Mouse (Mus musculus): Measurements from ENCODE around the gene Hist1h2bn.

The Hist1h2bn gene

DNA sequence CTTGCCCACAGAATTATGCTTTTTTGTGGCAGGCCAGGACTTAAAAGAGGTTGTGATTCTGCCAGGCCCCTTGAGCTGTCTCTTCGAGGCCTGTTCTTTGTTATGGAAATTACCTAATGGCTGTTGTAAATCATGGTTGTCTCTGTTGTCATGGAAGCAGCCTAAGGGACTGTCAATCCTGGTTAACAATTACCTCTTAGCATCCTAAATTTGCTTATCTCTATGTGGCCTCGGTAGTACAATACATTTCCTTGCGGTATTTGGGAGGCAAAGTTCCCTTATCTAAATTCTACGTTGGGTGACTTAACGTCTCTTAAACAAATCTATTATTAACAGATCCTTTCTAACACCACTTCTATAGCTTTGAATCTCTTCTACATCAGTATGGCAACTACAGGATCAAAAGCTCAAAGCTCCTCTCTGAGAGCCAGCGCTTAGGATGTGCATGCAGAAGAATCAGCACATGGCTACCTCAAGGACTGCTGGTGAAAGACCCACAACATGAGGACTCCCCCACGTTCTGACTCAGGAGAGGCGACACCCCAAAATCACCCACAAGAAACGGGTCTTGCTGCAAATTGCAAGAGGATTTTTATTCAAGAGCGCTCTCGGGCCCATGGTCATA is 25.9 kb upstream of the Hist1h2bn start:
- DNase-seq (ENCODE audit: low read depth, low spot score): no peak

DNA sequence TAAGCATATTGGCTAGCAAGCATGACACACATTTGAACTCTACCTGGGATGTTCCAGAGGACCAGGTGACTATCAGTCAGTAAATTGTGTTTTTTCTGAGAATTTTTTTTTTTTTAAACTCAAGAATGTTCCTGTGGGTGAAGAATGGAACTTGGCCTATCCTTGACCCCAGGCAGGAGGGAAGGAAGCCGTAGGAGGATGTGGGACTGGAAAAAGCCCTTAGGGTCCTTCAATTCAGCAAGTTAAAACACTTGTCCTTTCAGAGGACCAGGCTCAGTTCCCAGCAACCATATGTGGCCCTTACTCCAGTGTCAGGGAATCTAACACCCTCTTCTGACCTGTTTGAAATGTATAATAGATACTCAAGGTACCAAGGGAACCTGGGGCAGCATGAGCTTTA is 24.4 kb upstream of the Hist1h2bn start:
- no peak for DNase-seq (ENCODE audit: low read depth, low spot score)

DNA sequence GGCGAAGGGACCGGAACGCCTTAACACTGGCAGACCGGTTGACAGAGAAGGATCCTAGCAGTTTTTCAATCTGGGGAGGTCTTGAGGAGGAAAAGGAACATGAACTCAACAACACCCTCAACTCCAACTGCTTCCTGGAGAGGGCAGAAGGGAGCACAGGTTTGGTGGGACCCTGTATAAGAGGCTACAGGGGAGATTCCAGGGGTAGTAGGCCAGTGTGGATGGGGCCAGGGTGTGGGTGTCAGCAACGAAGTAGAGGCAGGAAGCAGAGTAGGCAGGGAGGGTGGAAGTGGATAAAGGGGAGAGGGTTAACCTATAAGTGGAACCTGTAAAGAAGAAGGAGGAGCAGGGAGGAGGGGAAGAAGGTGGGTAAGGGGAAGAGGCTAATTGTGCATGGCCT is 20.5 kb upstream of the Hist1h2bn start:
- DNase-seq (ENCODE audit: low read depth, low spot score): no peak

- peak; percentile 93 for DNase-seq (ENCODE audit: low read depth, low spot score)
These were observed 19.7 kb upstream of the Hist1h2bn start for GRCm38 (mm10) chr13:21734010-21734905.

DNA sequence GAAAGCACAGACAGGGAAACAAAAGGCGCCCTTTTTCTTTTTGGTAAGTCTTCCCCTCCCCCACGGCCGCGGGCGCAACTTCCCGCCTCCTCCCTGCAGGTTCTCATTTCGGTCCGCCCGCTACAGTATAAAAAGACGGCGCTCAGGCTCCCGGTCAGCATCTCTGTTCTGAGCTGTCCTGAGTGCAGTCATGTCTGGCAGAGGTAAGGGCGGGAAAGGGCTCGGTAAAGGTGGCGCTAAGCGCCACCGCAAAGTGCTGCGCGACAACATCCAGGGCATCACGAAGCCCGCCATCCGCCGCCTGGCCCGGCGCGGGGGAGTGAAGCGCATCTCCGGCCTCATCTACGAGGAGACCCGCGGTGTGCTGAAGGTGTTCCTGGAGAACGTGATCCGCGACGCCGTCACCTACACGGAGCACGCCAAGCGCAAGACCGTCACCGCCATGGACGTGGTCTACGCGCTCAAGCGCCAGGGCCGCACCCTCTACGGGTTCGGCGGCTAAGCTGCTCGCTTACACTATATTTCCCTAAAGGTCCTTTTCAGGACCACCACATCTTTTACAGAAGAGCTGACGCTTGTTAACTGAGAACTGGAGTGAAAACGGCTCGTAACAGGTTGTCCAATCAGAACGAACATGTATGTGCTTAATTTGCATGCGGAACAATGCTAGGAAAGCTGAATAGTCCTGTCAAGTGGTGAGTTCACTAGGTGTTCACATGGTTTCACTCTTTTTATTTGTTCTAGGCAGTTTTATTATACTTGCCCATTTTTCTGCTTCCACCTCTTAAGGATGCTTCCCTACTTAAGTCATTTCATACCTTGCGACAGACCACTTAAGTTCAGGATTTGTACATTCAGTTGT is 18.8 kb upstream of the Hist1h2bn start, which contains the start of gene Hist1h4j:
Gene Hist1h4j, plus strand, starts transcription at position 159 of the 862 bp plus-strand sequence.
- DNase-seq (ENCODE audit: low read depth, low spot score): peak; percentile 93

- no peak for DNase-seq (ENCODE audit: low read depth, low spot score)
These were observed 8.9 kb upstream of the Hist1h2bn start for GRCm38 (mm10) chr13:21745006-21745405.

GRCm38 (mm10) chr13:21749387-21750158 is 4.3 kb upstream of the Hist1h2bn start:
- peak; percentile 22 for DNase-seq (ENCODE audit: low read depth, low spot score)

GRCm38 (mm10) chr13:21750159-21751017 is 3.5 kb upstream of the Hist1h2bn start, which contains the start of gene Hist1h4k:
TSS of gene Hist1h4k (minus strand) at chr13:21750505.
- peak; percentile 96 for DNase-seq (ENCODE audit: low read depth, low spot score)

DNA sequence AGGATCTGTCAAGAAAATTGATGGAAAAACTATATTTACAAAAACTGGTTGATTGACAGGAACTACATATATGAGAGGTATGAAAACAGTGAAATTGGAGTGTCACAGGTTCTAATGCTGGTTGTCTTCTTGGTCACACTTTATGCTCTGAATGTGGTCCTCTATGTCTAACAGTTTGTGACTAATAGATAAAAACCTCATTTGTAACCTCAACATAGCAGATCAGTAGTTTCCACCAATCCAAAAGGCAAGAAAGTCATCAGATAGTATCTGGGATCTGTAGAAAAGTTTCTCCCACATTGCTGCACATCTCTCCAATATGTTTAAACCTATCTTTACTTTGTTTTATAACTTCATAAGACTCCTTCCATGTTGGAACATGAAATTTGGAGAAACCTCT is 2.5 kb upstream of the Hist1h2bn start:
- DNase-seq (ENCODE audit: low read depth, low spot score): no peak

GRCm38 (mm10) chr13:21751827-21752226 is 2.1 kb upstream of the Hist1h2bn start:
- DNase-seq (ENCODE audit: low read depth, low spot score): no peak

- no peak for DNase-seq (ENCODE audit: low read depth, low spot score)
These were observed 1.6 kb upstream of the Hist1h2bn start for GRCm38 (mm10) chr13:21752356-21752755.

- DNase-seq (ENCODE audit: low read depth, low spot score): no peak
These were observed 836 bp upstream of the Hist1h2bn start for GRCm38 (mm10) chr13:21753051-21753523.

- peak; percentile 44 for DNase-seq (ENCODE audit: low read depth, low spot score)
These were observed 525 bp downstream of the Hist1h2bn start for GRCm38 (mm10) chr13:21754294-21755001.

DNA sequence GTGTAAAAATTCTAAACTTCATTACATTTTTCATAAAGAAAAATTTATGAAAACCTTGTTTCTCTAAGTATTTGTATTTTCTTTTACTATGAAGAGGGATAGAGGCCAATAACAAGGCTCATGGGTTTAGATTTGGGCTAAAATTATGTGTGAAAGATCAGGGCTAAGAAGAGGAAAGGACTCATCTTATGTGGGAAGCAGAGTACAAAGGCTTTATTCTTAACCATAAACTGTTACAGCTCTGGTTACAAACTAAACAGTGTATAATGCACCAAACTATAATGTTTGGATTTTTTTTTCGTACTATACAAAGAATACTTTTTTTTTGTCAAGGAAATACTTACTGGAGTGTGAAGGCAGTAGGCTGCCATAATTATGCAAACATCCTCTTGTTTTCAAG is 1.8 kb downstream of the Hist1h2bn start:
- DNase-seq (ENCODE audit: low read depth, low spot score): no peak

- DNase-seq (ENCODE audit: low read depth, low spot score): peak; percentile 94
These were observed 25.2 kb downstream of the Hist1h2bn start for GRCm38 (mm10) chr13:21778814-21779766.

DNA sequence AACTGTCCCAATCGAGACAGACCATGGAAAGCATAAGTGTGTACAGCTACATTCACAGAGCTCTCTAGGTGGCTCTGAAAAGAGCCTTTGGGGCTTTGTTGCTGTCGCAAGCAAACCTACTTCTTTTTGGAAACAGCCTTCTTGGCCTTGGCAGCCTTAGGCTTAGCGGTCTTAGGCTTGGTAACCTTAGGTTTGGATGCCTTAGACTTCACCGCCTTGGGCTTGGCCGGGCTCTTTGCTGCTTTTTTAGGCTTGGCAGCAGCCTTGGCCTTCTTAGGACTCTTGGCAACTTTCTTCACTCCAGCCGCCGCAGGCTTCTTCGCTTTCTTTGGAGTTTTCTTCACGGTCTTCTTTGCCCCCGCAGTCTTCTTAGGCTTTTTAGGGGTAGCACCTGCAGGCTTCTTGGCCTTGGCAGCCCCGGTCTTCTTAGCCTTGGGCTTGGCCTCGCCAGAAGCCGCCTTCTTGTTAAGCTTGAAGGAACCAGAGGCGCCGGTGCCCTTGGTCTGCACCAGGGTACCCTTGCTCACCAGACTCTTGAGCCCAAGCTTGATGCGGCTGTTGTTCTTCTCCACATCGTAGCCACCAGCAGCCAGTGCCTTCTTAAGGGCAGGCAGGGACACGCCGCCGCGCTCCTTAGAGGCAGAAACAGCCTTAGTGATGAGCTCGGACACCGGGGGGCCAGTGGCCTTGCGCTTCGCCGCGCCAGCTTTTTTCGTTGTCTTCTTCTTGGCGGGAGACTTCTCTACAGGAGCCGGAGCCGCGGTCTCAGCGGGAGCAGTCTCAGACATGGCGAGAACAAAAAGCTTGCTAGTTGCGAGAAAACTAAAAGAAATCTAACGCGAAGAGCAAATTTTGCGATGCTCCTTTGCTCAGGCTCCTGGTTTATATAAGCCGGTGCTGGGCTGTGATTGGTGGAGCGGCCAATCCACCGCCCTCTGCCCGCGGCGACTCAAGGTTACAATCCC is 26.1 kb downstream of the Hist1h2bn start, which contains the start of gene Hist1h1b:
Gene Hist1h1b, minus strand, starts transcription at position 859 of the 965 bp plus-strand sequence.
- peak; percentile 89 for DNase-seq (ENCODE audit: low read depth, low spot score)

DNA sequence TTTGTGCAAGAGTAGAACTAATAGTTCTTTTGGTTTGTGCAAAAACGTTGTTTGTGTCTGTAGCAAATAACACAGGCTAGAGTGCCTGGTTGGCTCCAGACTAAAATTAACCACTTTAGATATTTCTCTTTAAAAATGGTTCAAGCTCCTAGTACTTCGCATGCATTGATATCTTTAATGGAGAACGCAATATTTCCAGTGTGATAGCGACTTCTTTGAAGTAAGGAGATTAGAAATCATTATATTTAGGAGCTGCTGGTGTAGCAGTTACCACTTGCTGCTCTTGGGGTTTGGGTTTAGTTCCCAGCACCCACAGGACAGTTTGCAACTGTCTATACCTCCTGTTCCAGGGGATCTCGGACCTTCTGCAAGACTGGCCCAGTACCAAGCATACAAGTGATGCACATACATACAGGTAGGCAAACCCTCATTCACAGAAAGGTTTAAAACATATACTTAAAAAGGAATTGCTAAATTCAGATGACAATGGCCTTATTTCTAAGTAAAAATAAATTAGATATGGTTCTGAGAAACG is 27.2 kb downstream of the Hist1h2bn start:
- no peak for DNase-seq (ENCODE audit: low read depth, low spot score)
